Mouse (Mus musculus): ENCODE data around the gene Olfr168.
"Not testable (repeated sequence)": the region's sequence is repeated elsewhere in the genome, so short reads cannot be mapped to it uniquely, and the experiment has no call there.

GRCm38 (mm10) chr16:19552246-19552645 is 16.9 kb upstream of the Olfr168 start:
- not testable (repeated sequence) for TF ChIP-seq MAFK (IDR thresholded peaks at IDR 0.05; ENCODE audit: insufficient replicate concordance, low read length); CTCF (conservative IDR thresholded peaks at IDR 0.05 in 1 of 2, IDR thresholded peaks at IDR 0.05 in 1 of 2; ENCODE audit: low read depth in 2 of 2, low read length in 2 of 2); POLR2A (IDR thresholded peaks at IDR 0.05; ENCODE audit: low read depth, low read length); USF1 (IDR thresholded peaks at IDR 0.05; ENCODE audit: low read depth, low read length); HCFC1 (IDR thresholded peaks at IDR 0.05; ENCODE audit: low read depth, low read length); ZMIZ1 (IDR thresholded peaks at IDR 0.05; ENCODE audit: low read depth, low read length)
